Mouse (Mus musculus): Measurements from ENCODE around the gene Prelp. TPM values are rescaled to one million over a fixed set of nuclear protein-coding genes. Genes with fewer than 3 reads are reported as not detected.

The Prelp gene
- total and polyA plus RNA-seq, 3 experiments, result not detected

GRCm38 (mm10) chr1:133950061-133950782 lies 29.0 kb upstream of the Prelp start (continued):
- TF ChIP-seq ETS1 (IDR thresholded peaks at IDR 0.05; ENCODE audit: low read depth, low read length) (peak; percentile 75), ELF1 (IDR thresholded peaks at IDR 0.05; ENCODE audit: low read depth, low read length) (no peak), MAX (IDR thresholded peaks at IDR 0.05; ENCODE audit: low read length) (no peak), ZC3H11A (IDR thresholded peaks at IDR 0.05; ENCODE audit: low read depth, low read length) (no peak)

- no peaks in the 10 kb centered on the region for H3K79me2 ChIP-seq (ENCODE audit: control insufficient read depth, insufficient read depth, low read length, poor library complexity)
- DNase-seq (ENCODE audit: low read depth, low spot score), result no peak
- peaks cover 0 to 2% of the 10 kb centered on the region in 2 experiments; a peak in 2 of 4 replicates for H3K4me1 ChIP-seq (ENCODE audit: control insufficient read depth in 1 of 2, insufficient read depth in 2 of 2, low read length in 2 of 2)
- no peak for TF ChIP-seq NRF1 (IDR thresholded peaks at IDR 0.05; ENCODE audit: insufficient read depth, low read depth, low read length, poor library complexity, severe bottlenecking)
- no peak for TF ChIP-seq USF1 (IDR thresholded peaks at IDR 0.05; ENCODE audit: low read depth, low read length)
- no peak for TF ChIP-seq ETS1 (IDR thresholded peaks at IDR 0.05; ENCODE audit: low read depth, low read length)
- TF ChIP-seq TAL1 (IDR thresholded peaks at IDR 0.05; ENCODE audit: low read length), result no peak
- no peak for TF ChIP-seq MEF2A (IDR thresholded peaks at IDR 0.05; ENCODE audit: extremely low read depth, insufficient replicate concordance, low read depth, low read length, poor library complexity, severe bottlenecking)
- TF ChIP-seq MAZ (IDR thresholded peaks at IDR 0.05; ENCODE audit: low read depth, low read length), result no peak
- no peak for TF ChIP-seq MYB (IDR thresholded peaks at IDR 0.05; ENCODE audit: low read depth, low read length)
- no peak for TF ChIP-seq SMC3 (IDR thresholded peaks at IDR 0.05; ENCODE audit: low read depth, low read length)
- TF ChIP-seq ZC3H11A (IDR thresholded peaks at IDR 0.05; ENCODE audit: low read depth, low read length), result no peak
- TF ChIP-seq CTCF (IDR thresholded peaks at IDR 0.05 in 2 of 3, conservative IDR thresholded peaks at IDR 0.05 in 1 of 3; ENCODE audit: control insufficient read depth in 1 of 3, insufficient read depth in 1 of 3, low read depth in 2 of 3, low read length in 3 of 3, poor library complexity in 1 of 3, severe bottlenecking in 1 of 3), result no peak
- no peak for TF ChIP-seq TBP (IDR thresholded peaks at IDR 0.05; ENCODE audit: low read depth, low read length)
- TF ChIP-seq EP300 (IDR thresholded peaks at IDR 0.05; ENCODE audit: low read depth in 1 of 2, low read length in 2 of 2), result no peak
- TF ChIP-seq NELFE (IDR thresholded peaks at IDR 0.05; ENCODE audit: low read depth, low read length), result no peak
- TF ChIP-seq BHLHE40 (IDR thresholded peaks at IDR 0.05; ENCODE audit: borderline replicate concordance, low read depth, low read length), result no peak
- TF ChIP-seq SIN3A (IDR thresholded peaks at IDR 0.05; ENCODE audit: low read length), result no peak
- H3K9me3 ChIP-seq (replicated peaks; ENCODE audit: insufficient read depth, low read length), result no peaks in the 10 kb centered on the region
- H3K9ac ChIP-seq (ENCODE audit: control insufficient read depth, low read depth, low read length, poor library complexity, severe bottlenecking), result no peak overlapping the region
- H3K27me3 ChIP-seq (ENCODE audit: control insufficient read depth in 1 of 2, insufficient read depth in 2 of 2, low read length in 2 of 2), result no peaks in the 10 kb centered on the region
- H3K4me3 ChIP-seq (ENCODE audit: control insufficient read depth in 1 of 2, insufficient read depth in 1 of 2, low read depth in 2 of 2, low read length in 2 of 2), result no peak overlapping the region
- no peak overlapping the region for H3K27ac ChIP-seq (ENCODE audit: control insufficient read depth, low read depth, low read length)
- H3K36me3 ChIP-seq (ENCODE audit: control insufficient read depth in 1 of 2, insufficient read depth in 2 of 2, low read length in 2 of 2), result peaks cover 0 to 4% of the 10 kb centered on the region in 2 experiments; a peak in 2 of 4 replicates
Observed at GRCm38 (mm10) chr1:133945106-133945505, 23.9 kb upstream of the Prelp start.

Measured in MEL (cell line).